Comparison of ENCODE assay signal across 17 mouse cellular contexts in genomic region chr8:29539856-29540255, GRCm38 (mm10).
"Had no signal": no experiment of that assay in that cellular context is flagged by ENCODE, and none has a peak within 500 bp of the region (broad histone marks: within the 10 kb centered on the region; RNA-seq: fewer than 3 reads in every experiment).

No protein-coding gene starts in this region.

- H3K4me3 ChIP-seq: lung, embryonic 15.5 days; midbrain, embryonic 13.5 days; midbrain, embryonic 15.5 days; neural tube, embryonic 12.5 days; stomach, embryonic 15.5 days had no signal

- ATAC-seq: liver, postnatal 0 days; lung, postnatal 0 days; midbrain, embryonic 13.5 days; midbrain, embryonic 15.5 days had no signal

- DNase-seq: liver, postnatal 0 days; lung, adult 2 months; lung, postnatal 14 days; lung, postnatal 36 days; right cerebral cortex, postnatal 14 days; thymus, adult 2 months; thymus, postnatal 25 days; thymus, postnatal 4 days had no signal

- H3K36me3 ChIP-seq: lung, embryonic 15.5 days; midbrain, embryonic 13.5 days; midbrain, embryonic 15.5 days; neural tube, embryonic 12.5 days; stomach, embryonic 15.5 days had no signal

- H3K27ac ChIP-seq: lung, embryonic 15.5 days; macrophage; midbrain, embryonic 13.5 days; midbrain, embryonic 15.5 days; neural tube, embryonic 12.5 days; stomach, embryonic 15.5 days; stomach, postnatal 0 days had no signal

- H3K4me2 ChIP-seq: lung, embryonic 15.5 days; midbrain, embryonic 11.5 days; midbrain, embryonic 13.5 days; midbrain, embryonic 15.5 days; neural tube, embryonic 12.5 days; stomach, embryonic 15.5 days had no signal

- H3K27me3 ChIP-seq: lung, embryonic 15.5 days; midbrain, embryonic 13.5 days; midbrain, embryonic 15.5 days; neural tube, embryonic 12.5 days; stomach, embryonic 15.5 days had no signal

- H3K9me3 ChIP-seq: lung, embryonic 15.5 days; midbrain, embryonic 13.5 days; midbrain, embryonic 15.5 days; neural tube, embryonic 12.5 days; stomach, embryonic 15.5 days had no signal

- H3K9ac ChIP-seq: liver, postnatal 0 days; lung, embryonic 15.5 days; midbrain, embryonic 13.5 days; midbrain, embryonic 15.5 days; neural tube, embryonic 12.5 days; stomach, embryonic 15.5 days had no signal

- H3K4me1 ChIP-seq: lung, embryonic 15.5 days; midbrain, embryonic 15.5 days; neural tube, embryonic 12.5 days; stomach, embryonic 15.5 days had no signal
